Mouse (Mus musculus) urinary bladder, adult 2 months (tissue): ENCODE measurements around the gene Gm11562. TPM values are rescaled to one million over a fixed set of nuclear protein-coding genes. Genes with fewer than 3 reads are reported as not detected.

Experiments
- DNase-seq: peaks from one replicate; pipeline ENCODE4 v3.0.0; 2022; ENCODE audit warnings: low spot score
- polyA plus RNA-seq: library from polyadenylated mRNA; depleted of rRNA; stranded (reverse); fragments of >200 nt; gene quantifications from 2 replicates; pipeline ENCODE4 v1.2.3, GENCODE M21; 2012; rRNA removed

Gene Gm11562
- polyA plus RNA-seq, 1 experiment, result not detected

GRCm38 (mm10) chr11:99585096-99585495, 35.1 kb downstream of the Gm11562 start:
- DNase-seq, result no peak

DNA sequence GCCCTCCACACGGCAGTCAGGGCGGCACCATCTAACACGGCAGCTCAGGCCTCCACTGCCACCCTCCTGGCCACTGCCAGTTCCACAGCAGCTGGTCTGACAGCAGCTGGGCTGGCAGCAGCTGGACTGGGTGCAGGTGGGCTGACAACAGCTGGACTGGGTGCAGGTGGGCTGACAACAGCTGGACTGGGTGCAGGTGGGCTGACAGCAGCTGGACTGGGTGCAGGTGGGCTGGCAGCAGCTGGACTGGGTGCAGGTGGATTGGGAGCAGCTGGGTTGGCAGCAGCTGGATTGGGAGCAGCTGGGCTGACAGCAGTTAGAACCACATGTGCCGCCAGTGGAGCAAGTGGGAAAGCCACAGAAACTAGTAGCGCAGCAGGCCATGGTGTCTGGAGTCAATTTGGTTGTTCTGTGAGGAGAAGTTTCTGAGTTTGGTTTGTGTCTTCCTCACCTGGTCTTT, 37.0 kb downstream of the Gm11562 start, which contains the start of gene Krtap1-4:
TSS of gene Krtap1-4 (minus strand) at position 410 of the 460 bp plus-strand sequence.
- DNase-seq, result no peak

DNA sequence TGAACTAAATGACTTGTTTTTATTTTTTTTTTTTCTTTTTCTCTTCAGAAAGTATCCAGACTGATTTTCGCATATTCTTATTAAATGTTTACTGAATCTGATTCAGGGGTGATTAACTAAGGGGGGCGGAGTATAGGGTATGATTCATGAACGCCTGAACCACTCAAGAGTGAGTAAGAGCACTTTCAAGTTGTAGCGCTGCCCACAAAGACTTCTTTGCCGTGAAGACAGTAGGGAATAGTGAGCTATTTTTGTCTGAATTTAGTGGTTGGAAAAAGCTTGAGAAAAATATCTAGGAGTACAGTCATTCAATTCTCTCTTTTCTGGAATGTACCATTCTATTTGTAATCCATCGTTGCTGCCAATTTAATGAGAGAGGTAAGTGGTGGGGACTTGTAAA, 38.7 kb downstream of the Gm11562 start:
- no peak for DNase-seq

DNA sequence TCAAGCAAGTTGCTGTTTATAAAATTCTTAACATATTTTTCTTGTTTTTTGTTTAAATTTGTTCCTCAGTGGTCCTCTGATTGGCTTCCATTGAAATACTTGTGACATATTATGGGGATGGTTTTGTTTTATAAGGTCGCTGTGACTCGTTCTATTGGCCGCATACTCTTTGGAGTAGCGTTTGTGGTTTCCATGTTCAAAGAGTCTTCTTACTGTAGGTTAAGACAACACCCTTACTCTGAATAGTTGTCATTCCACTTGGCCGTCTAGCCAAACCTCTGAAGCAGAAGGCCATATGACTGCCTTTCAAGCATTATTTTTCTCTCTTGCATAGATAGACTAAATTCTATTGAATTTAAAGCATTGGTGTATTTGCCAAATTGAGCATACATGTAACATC, 39.2 kb downstream of the Gm11562 start:
- no peak for DNase-seq

DNA sequence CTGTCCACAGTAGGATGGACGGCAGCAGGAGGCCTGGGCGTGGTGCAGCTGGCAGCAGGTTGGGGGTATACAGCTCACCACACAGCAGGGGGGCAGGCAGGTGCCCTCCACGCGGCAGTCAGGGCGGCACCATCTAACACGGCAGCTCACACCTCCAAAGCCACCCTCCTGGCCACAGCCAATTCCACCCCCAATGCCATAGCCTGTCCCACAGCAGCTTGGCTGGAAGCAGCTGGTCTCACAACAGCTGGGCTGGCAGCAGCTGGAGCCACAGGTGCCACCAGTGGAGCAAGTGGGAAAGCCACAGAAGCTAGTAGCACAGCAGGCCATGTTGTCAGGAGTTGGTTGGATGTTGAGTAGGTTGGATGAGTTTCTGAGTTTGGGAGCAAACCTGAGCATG, 39.6 kb downstream of the Gm11562 start, which contains the start of gene Krtap1-5:
TSS of gene Krtap1-5 (minus strand) at position 381 of the 400 bp plus-strand sequence.
- DNase-seq, result no peak

DNA sequence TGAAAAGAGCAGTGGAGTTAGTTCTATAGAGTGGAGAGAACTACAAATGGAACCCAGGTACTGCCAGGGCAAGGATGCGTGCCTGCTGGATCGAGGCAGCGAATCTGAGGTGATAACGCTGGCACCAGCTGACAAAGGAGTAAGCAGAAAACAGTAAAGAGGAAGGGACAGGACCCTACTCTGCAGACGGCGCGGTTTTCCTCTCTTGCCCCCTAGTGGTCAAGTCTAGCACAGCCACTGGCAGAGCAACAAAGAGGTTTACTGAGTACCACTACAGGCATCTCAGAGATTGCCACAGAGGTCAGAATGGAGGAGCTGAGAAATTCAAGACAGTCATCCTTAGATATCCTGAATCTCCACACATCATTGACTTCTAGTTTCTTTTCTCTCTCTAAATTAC, 46.1 kb downstream of the Gm11562 start:
- peak; percentile 54 for DNase-seq

DNA sequence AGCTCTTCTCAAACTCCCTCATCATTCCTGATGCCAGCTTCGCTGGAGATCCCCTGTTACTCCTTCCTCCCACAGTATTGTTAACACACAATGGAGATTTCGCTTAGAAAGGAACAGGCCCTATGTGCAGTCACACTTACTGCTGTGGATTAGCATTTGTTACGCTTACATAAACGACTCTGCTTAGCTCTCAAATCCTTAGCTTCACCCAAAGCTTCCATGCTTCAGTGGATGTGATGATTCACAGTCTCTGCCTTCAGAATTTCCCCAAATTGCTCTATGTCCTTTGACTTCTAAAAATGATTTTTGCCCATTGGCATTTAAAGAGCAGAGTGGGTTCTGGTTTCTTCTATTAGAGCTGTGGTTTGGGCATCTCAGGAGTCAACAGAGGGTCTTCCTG, 47.1 kb downstream of the Gm11562 start:
- DNase-seq, result no peak

Other genes with a start within 250 kb of the Gm11562 start
- gene Krt28, start 245.5 kb downstream of the Gm11562 start, polyA plus RNA-seq, result not detected in 2 replicates
- gene Krt10, start 231.1 kb downstream of the Gm11562 start, polyA plus RNA-seq, result 9.1 and 11.0 TPM in 2 replicates
- gene Krt12, start 198.2 kb downstream of the Gm11562 start, polyA plus RNA-seq, result 0.15 and 0.18 TPM in 2 replicates
- 48.8 and 63.6 TPM in 2 replicates for gene Krt20, start 182.3 kb downstream of the Gm11562 start, polyA plus RNA-seq
- 3.4 and 4.2 TPM in 2 replicates for gene Krt23, start 127.3 kb downstream of the Gm11562 start, polyA plus RNA-seq
- not detected in 2 replicates for gene Krt39, start 99.1 kb downstream of the Gm11562 start, polyA plus RNA-seq
- gene Krt40, start 77.3 kb downstream of the Gm11562 start, polyA plus RNA-seq, result not detected in 2 replicates
- gene Krtap3-3, start 69.6 kb downstream of the Gm11562 start, polyA plus RNA-seq, result not detected in 2 replicates
- gene Krtap3-2, start 63.6 kb downstream of the Gm11562 start, polyA plus RNA-seq, result not detected in 2 replicates
- gene Gm11939, start 61.0 kb downstream of the Gm11562 start, polyA plus RNA-seq, result not detected in 2 replicates
- gene Krtap3-1, start 53.8 kb downstream of the Gm11562 start, polyA plus RNA-seq, result not detected in 2 replicates
- gene Krtap1-5, start 39.4 kb downstream of the Gm11562 start, polyA plus RNA-seq, result 0.22 TPM in 1 of 2 replicates, not detected in the other
- not detected in 2 replicates for gene Krtap1-4, start 36.8 kb downstream of the Gm11562 start, polyA plus RNA-seq
- gene Krtap1-3, start 29.1 kb downstream of the Gm11562 start, polyA plus RNA-seq, result not detected in 2 replicates
- gene Krtap9-3, start 22.3 kb downstream of the Gm11562 start, polyA plus RNA-seq, result not detected in 2 replicates
- gene Gm11938, start 17.1 kb downstream of the Gm11562 start, polyA plus RNA-seq, result not detected in 2 replicates
- gene Gm11937, start 10.2 kb downstream of the Gm11562 start, polyA plus RNA-seq, result not detected in 2 replicates
- not detected in 2 replicates for gene Krtap2-4, start 5.6 kb downstream of the Gm11562 start, polyA plus RNA-seq
- not detected in 2 replicates for gene Krtap4-1, start 7.8 kb upstream of the Gm11562 start, polyA plus RNA-seq
- not detected in 2 replicates for gene Krtap4-2, start 14.6 kb upstream of the Gm11562 start, polyA plus RNA-seq
- not detected in 2 replicates for gene Krtap4-7, start 23.7 kb upstream of the Gm11562 start, polyA plus RNA-seq
- gene Gm11555, start 29.8 kb upstream of the Gm11562 start, polyA plus RNA-seq, result not detected in 2 replicates
- gene Gm11563, start 38.5 kb upstream of the Gm11562 start, polyA plus RNA-seq, result not detected in 2 replicates
- not detected in 2 replicates for gene Krtap4-6, start 45.5 kb upstream of the Gm11562 start, polyA plus RNA-seq
- not detected in 2 replicates for gene Gm14190, start 70.3 kb upstream of the Gm11562 start, polyA plus RNA-seq
- gene Gm14180, start 113.9 kb upstream of the Gm11562 start, polyA plus RNA-seq, result not detected in 2 replicates
- not detected in 2 replicates for gene Gm11595, start 152.5 kb upstream of the Gm11562 start, polyA plus RNA-seq
- not detected in 2 replicates for gene Krtap4-8, start 160.3 kb upstream of the Gm11562 start, polyA plus RNA-seq
- not detected in 2 replicates for gene Krtap4-9, start 164.8 kb upstream of the Gm11562 start, polyA plus RNA-seq
- gene Gm11596, start 173.0 kb upstream of the Gm11562 start, polyA plus RNA-seq, result 0.06 TPM in 1 of 2 replicates, not detected in the other
- 0.08 TPM in 1 of 2 replicates, not detected in the other for gene Gm11569, start 178.5 kb upstream of the Gm11562 start, polyA plus RNA-seq
- not detected in 2 replicates for gene Gm11554, start 184.0 kb upstream of the Gm11562 start, polyA plus RNA-seq
- 0.18 and 0.24 TPM in 2 replicates for gene Krtap4-13, start 189.5 kb upstream of the Gm11562 start, polyA plus RNA-seq
- not detected in 2 replicates for gene Gm11564, start 195.2 kb upstream of the Gm11562 start, polyA plus RNA-seq
- gene 2300003K06Rik, start 217.6 kb upstream of the Gm11562 start, polyA plus RNA-seq, result not detected in 2 replicates
- 0.07 and 0.08 TPM in 2 replicates for gene Krtap4-16, start 231.2 kb upstream of the Gm11562 start, polyA plus RNA-seq
- gene Gm11568, start 237.5 kb upstream of the Gm11562 start, polyA plus RNA-seq, result not detected in 2 replicates
- not detected in 2 replicates for gene Gm11559, start 244.0 kb upstream of the Gm11562 start, polyA plus RNA-seq